Mouse (Mus musculus) spleen, adult 2 months (tissue): ENCODE measurements around the gene Cabcoco1.

Experiments used
- CTCF ChIP-seq: fragments of 200-500 bp; IDR thresholded peaks from 2 replicates; pipeline ENCODE4 v1.5.1; 2011; ENCODE audit warnings: mild to moderate bottlenecking, inconsistent platforms; ENCODE audit not compliant: insufficient read depth, insufficient read length, insufficient replicate concordance; ENCODE audit errors: extremely low read depth
- POLR2A ChIP-seq: fragments of 200-500 bp; IDR thresholded peaks from 2 replicates; pipeline ENCODE4 v1.6.1; 2011; ENCODE audit warnings: low read depth, low read length, inconsistent platforms

DNA sequence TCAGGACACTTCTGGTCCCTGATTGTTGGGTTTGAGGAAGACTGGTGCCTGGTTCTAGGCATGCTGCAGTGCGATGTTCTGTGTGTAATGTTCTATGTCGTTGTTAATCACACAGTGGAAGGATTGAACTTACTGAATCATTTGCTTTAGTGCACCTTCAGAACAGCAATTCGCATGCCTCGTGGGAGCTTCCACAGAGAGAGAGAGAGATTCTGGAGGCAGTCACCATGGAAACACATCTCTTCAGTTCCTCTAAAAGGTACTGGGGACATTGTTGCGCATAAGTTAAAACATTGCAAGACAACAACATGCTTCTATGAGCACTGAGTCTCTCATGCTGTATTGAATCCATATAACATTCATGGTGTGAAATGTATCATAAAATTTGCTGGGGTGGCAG lies 20.6 kb upstream of the Cabcoco1 start:
- no peak for TF ChIP-seq CTCF
- no peak for TF ChIP-seq POLR2A
